Mouse (Mus musculus) heart, adult 2 months (tissue): ENCODE results near the gene Sprtn.

ENCODE experiments used
- CTCF ChIP-seq: fragments of 200-600 bp; IDR thresholded peaks from 2 replicates; pipeline ENCODE4 v1.8.1; 2022; ENCODE audit warnings: antibody characterized with exemption, mild to moderate bottlenecking, moderate library complexity
- EP300 ChIP-seq: fragments of 200-500 bp; IDR thresholded peaks from 2 replicates; pipeline ENCODE4 v1.6.1; 2011; ENCODE audit warnings: low read depth, low read length, control low read depth; ENCODE audit not compliant: insufficient read depth
- POLR2A ChIP-seq: fragments of 200-500 bp; IDR thresholded peaks from 2 replicates; pipeline ENCODE4 v1.6.1; 2011; ENCODE audit warnings: mild to moderate bottlenecking, low read depth, low read length, control low read depth; ENCODE audit not compliant: insufficient read depth

- TF ChIP-seq EP300 (no peak), CTCF (no peak), POLR2A (0 out of 2 replicates have a peak, but pooled peaks have one; percentile 25)
Measured at GRCm38 (mm10) chr8:124867126-124867525, 30.6 kb upstream of the Sprtn start.
